Mouse (Mus musculus): ENCODE data around the gene Cyp4x1.

Cyp4x1 gene

GRCm38 (mm10) chr4:115058871-115059590, 75.0 kb downstream of the Cyp4x1 start:
- ATAC-seq (ENCODE audit: insufficient number of reproducible peaks, low FRiP score, low TSS enrichment) = no peak

GRCm38 (mm10) chr4:115058317-115058761, 75.7 kb downstream of the Cyp4x1 start:
- ATAC-seq (ENCODE audit: insufficient number of reproducible peaks, low FRiP score, low TSS enrichment) = no peak

- ATAC-seq (ENCODE audit: insufficient number of reproducible peaks, low FRiP score, low TSS enrichment) = no peak
Measured at GRCm38 (mm10) chr4:115057674-115058316, 76.3 kb downstream of the Cyp4x1 start.

GRCm38 (mm10) chr4:115056921-115057673, 77.0 kb downstream of the Cyp4x1 start:
- no peak for ATAC-seq (ENCODE audit: insufficient number of reproducible peaks, low FRiP score, low TSS enrichment)

GRCm38 (mm10) chr4:115056371-115056920, 77.6 kb downstream of the Cyp4x1 start, which contains the start of gene Tal1:
TSS of gene Tal1 (plus strand) at chr4:115056426.
- ATAC-seq (ENCODE audit: insufficient number of reproducible peaks, low FRiP score, low TSS enrichment) = no peak
